8 mouse cellular contexts compared by ENCODE assay signal in the genomic region with DNA sequence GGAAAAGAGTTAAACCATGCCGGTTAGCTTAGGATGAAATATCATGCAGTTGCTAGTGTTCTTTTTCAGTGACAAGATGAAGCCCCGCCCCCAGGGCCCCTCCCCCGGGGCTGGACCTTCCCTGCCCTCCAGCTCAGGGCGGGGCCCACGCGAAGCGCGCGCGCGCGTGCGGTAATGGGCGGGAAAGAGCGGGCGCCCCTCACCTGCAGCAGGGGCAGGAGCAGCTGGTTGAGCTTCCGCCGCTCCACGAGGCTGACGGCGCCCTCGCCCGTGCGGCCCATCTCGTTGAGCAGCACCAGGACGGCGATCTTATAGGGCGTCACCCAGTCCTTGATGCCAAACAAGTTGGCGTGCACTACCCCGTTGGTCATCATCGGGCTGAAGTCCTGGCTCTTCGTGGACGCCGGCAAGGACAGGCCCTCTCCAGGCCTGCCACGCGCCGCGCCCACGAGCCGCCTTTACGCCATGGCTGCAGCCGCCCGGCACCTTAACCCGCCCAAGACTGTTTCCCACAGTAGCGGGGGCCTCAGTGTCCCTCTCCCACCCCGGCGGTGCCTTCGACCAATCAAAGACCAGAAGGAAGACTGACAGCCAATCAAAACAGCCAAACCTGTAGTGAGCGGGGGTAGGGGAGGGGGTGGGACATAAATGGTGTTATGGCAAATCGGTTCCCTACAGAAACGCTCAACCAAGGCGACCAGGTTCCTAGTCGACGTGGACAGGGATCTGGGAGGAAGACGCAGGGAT. TPM values are rescaled to one million over a fixed set of nuclear protein-coding genes. Genes with fewer than 3 reads are reported as not detected.
A peak's percentile ranks its signal among the peaks of the same experiment; 100 is the strongest.
DNase-seq lines count a peak whose midpoint lies in the region; ATAC-seq and TF ChIP-seq lines count a peak whose summit lies in the region.

TSS of gene Anapc5 (minus strand) at position 563 of the 747 bp plus-strand sequence.

- peaks cover 43% of the 10 kb centered on the region for H3K36me3 ChIP-seq in E14TG2a.4 (ENCODE audit: insufficient read depth, low read length)
- H3K36me3 ChIP-seq in forebrain, embryonic 12.5 days (replicated peaks) = peaks cover 27% of the 10 kb centered on the region
- H3K36me3 ChIP-seq in heart, postnatal 0 days (replicated peaks; ENCODE audit: control insufficient read depth, insufficient read depth, low read length) = peaks cover 34% of the 10 kb centered on the region
- H3K36me3 ChIP-seq in liver, embryonic 16.5 days (ENCODE audit: control insufficient read depth, insufficient read depth) = peaks cover 28% of the 10 kb centered on the region
- H3K36me3 ChIP-seq in neural tube, embryonic 13.5 days = peaks cover 32% of the 10 kb centered on the region
- no peaks in the 10 kb centered on the region; the same call in 1 of the 2 replicates for H3K36me3 ChIP-seq in testis, adult 2 months (ENCODE audit: control insufficient read depth, insufficient read depth, low read length)

- DNase-seq in c-Kit-positive CD71-positive TER-119-positive erythroid progenitor cells, embryonic 14.5 days (ENCODE audit: low spot score) = peak; percentile 98
- peak; percentile 97 for DNase-seq in heart, postnatal 0 days (ENCODE audit: low spot score)
- peak; percentile 90 to 95 for DNase-seq in kidney, postnatal 4 days

- peak within 1 kb of the TSS; percentile 55 for H3K4me2 ChIP-seq in forebrain, embryonic 12.5 days
- H3K4me2 ChIP-seq in heart, postnatal 0 days (ENCODE audit: low read depth, low read length) = peak within 1 kb of the TSS; percentile 67
- H3K4me2 ChIP-seq in liver, embryonic 16.5 days (ENCODE audit: low read depth, low read length) = peak within 1 kb of the TSS; percentile 84
- peak within 1 kb of the TSS; percentile 57 for H3K4me2 ChIP-seq in neural tube, embryonic 13.5 days

- no peaks in the 10 kb centered on the region for H3K9me3 ChIP-seq in E14TG2a.4 (ENCODE audit: low read length)
- no peaks in the 10 kb centered on the region for H3K9me3 ChIP-seq in forebrain, embryonic 12.5 days
- no peaks in the 10 kb centered on the region for H3K9me3 ChIP-seq in heart, postnatal 0 days (replicated peaks; ENCODE audit: control insufficient read depth, low read length)
- no peaks in the 10 kb centered on the region for H3K9me3 ChIP-seq in liver, embryonic 16.5 days (replicated peaks; ENCODE audit: control insufficient read depth, low read length)
- no peaks in the 10 kb centered on the region for H3K9me3 ChIP-seq in neural tube, embryonic 13.5 days

- H3K9ac ChIP-seq in forebrain, embryonic 12.5 days = peak within 1 kb of the TSS; percentile 83
- H3K9ac ChIP-seq in heart, postnatal 0 days (replicated peaks; ENCODE audit: low read depth, low read length) = peak within 1 kb of the TSS; percentile 76
- peak within 1 kb of the TSS; percentile 90 for H3K9ac ChIP-seq in liver, embryonic 16.5 days (ENCODE audit: low read depth, low read length)
- peak within 1 kb of the TSS; percentile 88 for H3K9ac ChIP-seq in neural tube, embryonic 13.5 days

- H3K27me3 ChIP-seq in E14TG2a.4 (ENCODE audit: insufficient read depth, low read length) = no peaks in the 10 kb centered on the region
- no peaks in the 10 kb centered on the region for H3K27me3 ChIP-seq in forebrain, embryonic 12.5 days
- H3K27me3 ChIP-seq in heart, postnatal 0 days (ENCODE audit: control insufficient read depth, insufficient read depth, low read length) = no peaks in the 10 kb centered on the region
- H3K27me3 ChIP-seq in liver, embryonic 16.5 days (ENCODE audit: control insufficient read depth, insufficient read depth, low read depth, low read length) = no peaks in the 10 kb centered on the region
- H3K27me3 ChIP-seq in neural tube, embryonic 13.5 days = no peaks in the 10 kb centered on the region
- no peaks in the 10 kb centered on the region for H3K27me3 ChIP-seq in testis, adult 2 months (ENCODE audit: control insufficient read depth, insufficient read depth, low read length)

- H3K27ac ChIP-seq in forebrain, embryonic 12.5 days = peak within 1 kb of the TSS; percentile 98
- peak within 1 kb of the TSS; percentile 97 for H3K27ac ChIP-seq in heart, postnatal 0 days (ENCODE audit: low read depth)
- H3K27ac ChIP-seq in liver, embryonic 16.5 days (ENCODE audit: low read length) = peak within 1 kb of the TSS; percentile 97
- H3K27ac ChIP-seq in neural tube, embryonic 13.5 days (replicated peaks) = peak within 1 kb of the TSS; percentile 96
- peak within 1 kb of the TSS; percentile 99 for H3K27ac ChIP-seq in testis, adult 2 months (ENCODE audit: control insufficient read depth, insufficient read depth, low read depth, low read length)

- peaks cover 57% of the 10 kb centered on the region for H3K4me1 ChIP-seq in E14TG2a.4 (replicated peaks; ENCODE audit: low read depth, low read length)
- H3K4me1 ChIP-seq in forebrain, embryonic 12.5 days = peaks cover 12% of the 10 kb centered on the region
- peaks cover 7% of the 10 kb centered on the region for H3K4me1 ChIP-seq in heart, postnatal 0 days (ENCODE audit: control insufficient read depth, insufficient read depth)
- H3K4me1 ChIP-seq in liver, embryonic 16.5 days (ENCODE audit: control insufficient read depth, low read depth, low read length) = peaks cover 25% of the 10 kb centered on the region
- peaks cover 21% of the 10 kb centered on the region for H3K4me1 ChIP-seq in neural tube, embryonic 13.5 days (replicated peaks)
- H3K4me1 ChIP-seq in testis, adult 2 months (ENCODE audit: control insufficient read depth, insufficient read depth, low read length) = no peaks in the 10 kb centered on the region; the same call in 1 of the 2 replicates

- under 1% methylated on average over 54 of the region's 55 CpGs for WGBS in forebrain, embryonic 12.5 days
- 0% methylated on average over 55 of the region's 55 CpGs for WGBS in heart, postnatal 0 days
- whole genome bisulfite sequencing in liver, embryonic 16.5 days (ENCODE audit: insufficient replicate concordance) = under 1% methylated on average over 55 of the region's 55 CpGs
- WGBS in neural tube, embryonic 13.5 days = under 1% methylated on average over 55 of the region's 55 CpGs

- no peak for TF ChIP-seq CTCF in E14TG2a.4 (conservative IDR thresholded peaks at IDR 0.05; ENCODE audit: low read length)
- TF ChIP-seq CTCF in heart, postnatal 0 days (IDR thresholded peaks at IDR 0.05; ENCODE audit: low read depth) = no peak
- TF ChIP-seq CTCF in testis, adult 2 months (IDR thresholded peaks at IDR 0.05; ENCODE audit: control insufficient read depth, insufficient read depth, insufficient replicate concordance, low read depth, low read length) = no peak

- TF ChIP-seq POLR2A in testis, adult 2 months (IDR thresholded peaks at IDR 0.05; ENCODE audit: control insufficient read depth, low read depth, low read length) = peak; percentile 79

- 0 out of 2 replicates have a peak, but pooled peaks have one; percentile 57 for TF ChIP-seq EP300 in heart, postnatal 0 days (IDR thresholded peaks at IDR 0.05; ENCODE audit: low read depth)

- peak within 1 kb of the TSS; percentile 96 for H3K4me3 ChIP-seq in E14TG2a.4 (replicated peaks; ENCODE audit: low read length)
- H3K4me3 ChIP-seq in forebrain, embryonic 12.5 days (replicated peaks) = peak within 1 kb of the TSS; percentile 79
- H3K4me3 ChIP-seq in heart, postnatal 0 days (ENCODE audit: low read depth, low read length) = peak within 1 kb of the TSS; percentile 81
- peak within 1 kb of the TSS; percentile 93 for H3K4me3 ChIP-seq in liver, embryonic 16.5 days (ENCODE audit: low read depth, low read length)
- peak within 1 kb of the TSS; percentile 76 for H3K4me3 ChIP-seq in neural tube, embryonic 13.5 days
- peak within 1 kb of the TSS; percentile 99 for H3K4me3 ChIP-seq in testis, adult 2 months (ENCODE audit: control insufficient read depth, low read depth, low read length)

- ATAC-seq in forebrain, embryonic 12.5 days (ENCODE audit: low FRiP score) = peak; percentile 100
- peak; percentile 99 for ATAC-seq in heart, postnatal 0 days (ENCODE audit: insufficient read depth, low read depth)
- ATAC-seq in liver, embryonic 16.5 days (ENCODE audit: low read depth) = peak; percentile 99
- ATAC-seq in neural tube, embryonic 13.5 days (ENCODE audit: low read depth) = peak; percentile 100

RNA-seq across cellular contexts. Expression of gene Anapc5, which starts in this region (rescaled TPM):
- 563 and 568 TPM in 2 replicates for polyA plus RNA-seq in forebrain, embryonic 12.5 days (2016; fragmentation: Nextera tagmentation; extraction: Ambion mirVana)
- total RNA-seq in heart, postnatal 0 days (2014; rRNA removed; ENCODE audit: low replicate concordance) = 380 and 418 TPM in 2 replicates
- 195 and 213 TPM in 2 replicates for polyA plus RNA-seq in heart, postnatal 0 days (2015; fragmentation: Nextera tagmentation; extraction: Ambion mirVana)
- polyA plus RNA-seq in liver, embryonic 16.5 days (2015; fragmentation: Nextera tagmentation; extraction: Ambion mirVana) = 199 and 210 TPM in 2 replicates
- polyA plus RNA-seq in neural tube, embryonic 13.5 days (2015; fragmentation: Nextera tagmentation; extraction: Ambion mirVana) = 457 and 480 TPM in 2 replicates
- polyA plus RNA-seq in testis, adult 2 months (2012; rRNA removed) = 109 and 115 TPM in 2 replicates

Comparison
In these comparisons a context has a peak if more than half of its experiments do, and no peak if none do; other contexts are left out.
1. Peak in every context shown above with its lines: DNase-seq, ATAC-seq, H3K4me3 ChIP-seq and H3K27ac ChIP-seq.